Mouse (Mus musculus): ENCODE results near the gene Glrp1. TPM values are rescaled to one million over a fixed set of nuclear protein-coding genes. Genes with fewer than 3 reads are reported as not detected.

The Glrp1 gene
- total RNA-seq, 2 experiments from 2014 or later = not detected

- intact Hi-C loops (cut with DNase I) = no loop called here
- no peak for DNase-seq
Observed at GRCm38 (mm10) chr1:88464109-88464905, 45.6 kb downstream of the Glrp1 start.

GRCm38 (mm10) chr1:88463241-88463640 is 46.6 kb downstream of the Glrp1 start:
- DNase-seq = no peak
- intact Hi-C loops (cut with DNase I) = no loop called here

GRCm38 (mm10) chr1:88462484-88462883 is 47.4 kb downstream of the Glrp1 start:
- no peak for DNase-seq
- intact Hi-C loops (cut with DNase I) = no loop called here

GRCm38 (mm10) chr1:88461096-88461495 is 48.8 kb downstream of the Glrp1 start:
- DNase-seq = no peak
- intact Hi-C loops (cut with DNase I) = no loop called here

- no peak for DNase-seq
- intact Hi-C loops (cut with DNase I) = no loop called here
Observed at GRCm38 (mm10) chr1:88459655-88460054, 50.2 kb downstream of the Glrp1 start.

- DNase-seq = no peak
- intact Hi-C loops (cut with DNase I) = no loop called here
Observed at GRCm38 (mm10) chr1:88459196-88459595, 50.7 kb downstream of the Glrp1 start.

- intact Hi-C loops (cut with DNase I) = no loop called here
- peak; percentile 77 for DNase-seq
Observed at GRCm38 (mm10) chr1:88456451-88457072, 53.3 kb downstream of the Glrp1 start.

- DNase-seq = no peak
- intact Hi-C loops (cut with DNase I) = no loop called here
Observed at GRCm38 (mm10) chr1:88455761-88456160, 54.1 kb downstream of the Glrp1 start.

- intact Hi-C loops (cut with DNase I) = no loop called here
- no peak for DNase-seq
Observed at GRCm38 (mm10) chr1:88454703-88455102, 55.2 kb downstream of the Glrp1 start.

- DNase-seq = no peak
- intact Hi-C loops (cut with DNase I) = no loop called here
Observed at GRCm38 (mm10) chr1:88452198-88452597, 57.7 kb downstream of the Glrp1 start.

- intact Hi-C loops (cut with DNase I) = no loop called here
- DNase-seq = no peak
Observed at GRCm38 (mm10) chr1:88450668-88451067, 59.2 kb downstream of the Glrp1 start.

Other genes starting within 250 kb of the Glrp1 start
- 10 to 100 TPM; 75.3 to 78.8 TPM for gene Hjurp, start 232.4 kb downstream of the Glrp1 start, total RNA-seq (2021)
- gene Trpm8, start 232.4 kb downstream of the Glrp1 start, total RNA-seq (2021) = 1 to 10 TPM in 1 of 2 experiments, under 1 TPM in 1; 0.82 to 1.2 TPM
- under 1 TPM in 1 of 2 experiments, not detected in 1; 0.70 TPM for gene Spp2, start 103.1 kb downstream of the Glrp1 start, total RNA-seq (2021)
- 10 to 100 TPM; 82.8 to 83.3 TPM for gene Arl4c, start 192.2 kb upstream of the Glrp1 start, total RNA-seq (2021)